Mouse (Mus musculus) hindbrain, embryonic 13.5 days (tissue): Measurements from ENCODE around the gene Mgrn1. TPM values are rescaled to one million over a fixed set of nuclear protein-coding genes. Genes with fewer than 3 reads are reported as not detected.

Experiments
- ATAC-seq: fragments of 200-750 bp; cut with Nextera tagmentation; 2 replicates; pipeline ENCODE4 v1.8.0; 2017; ENCODE audit warnings: moderate TSS enrichment; ENCODE audit not compliant: low FRiP score
- H3K27ac ChIP-seq: fragments of 300-500 bp; sonication (generic); 2 replicates; pipeline ENCODE4 v1.5.1; 2015; ENCODE audit warnings: inconsistent platforms, mild to moderate bottlenecking, moderate library complexity
- H3K27me3 ChIP-seq: fragments of 300-500 bp; sonication (generic); 2 replicates; pipeline ENCODE4 v1.6.1; 2015; ENCODE audit warnings: mild to moderate bottlenecking, inconsistent platforms
- H3K36me3 ChIP-seq: fragments of 300-500 bp; sonication (generic); 2 replicates; pipeline ENCODE4 v1.6.1; 2015; ENCODE audit warnings: mild to moderate bottlenecking, inconsistent platforms
- H3K4me1 ChIP-seq: fragments of 300-500 bp; sonication (generic); replicated peaks from 2 replicates; pipeline ENCODE4 v1.6.1; 2015; ENCODE audit warnings: inconsistent platforms
- H3K4me2 ChIP-seq: fragments of 300-500 bp; sonication (generic); 2 replicates; pipeline ENCODE4 v1.6.1; 2015; ENCODE audit warnings: inconsistent platforms, mild to moderate bottlenecking, moderate library complexity
- H3K4me3 ChIP-seq: fragments of 300-500 bp; sonication (generic); 2 replicates; pipeline ENCODE4 v1.5.1; 2015; ENCODE audit warnings: mild to moderate bottlenecking, inconsistent platforms
- H3K9ac ChIP-seq: fragments of 300-500 bp; sonication (generic); 2 replicates; pipeline ENCODE4 v1.6.1; 2015; ENCODE audit warnings: mild to moderate bottlenecking, inconsistent platforms
- H3K9me3 ChIP-seq: fragments of 300-500 bp; sonication (generic); 2 replicates; pipeline ENCODE4 v1.6.1; 2016; ENCODE audit warnings: inconsistent platforms
- WGBS: fragments of 180-500 bp; shearing (Covaris S2); methylation state at CpG from one replicate; pipeline ENCODE4 v1.1.7; 2015; 5-methylcytosine and 5-hydroxymethylcytosine counted together
- polyA plus RNA-seq: library from polyadenylated mRNA; unstranded; fragments of >200 nt; fragmentation: Nextera tagmentation; extraction: Ambion mirVana; gene quantifications from 2 replicates; pipeline ENCODE4 v1.2.1, GENCODE M21; 2015

The Mgrn1 gene
- polyA plus RNA-seq, 1 experiment from 2014 or later, result 107 TPM

GRCm38 (mm10) chr16:4938461-4938860 lies 52.4 kb downstream of the Mgrn1 start, which contains the start of gene Nudt16l1:
Gene Nudt16l1, plus strand, starts transcription at chr16:4938761.
- Histone ChIP-seq H3K9ac (peak within 1 kb of the TSS; percentile 95), H3K4me2 (peak within 1 kb of the TSS; percentile 98), H3K9me3 (no peaks in the 10 kb centered on the region), H3K4me1 (peaks cover 21% of the 10 kb centered on the region), H3K27me3 (no peaks in the 10 kb centered on the region), H3K36me3 (peaks cover 79% of the 10 kb centered on the region), H3K4me3 (peak within 1 kb of the TSS; percentile 92), H3K27ac (peak within 1 kb of the TSS; percentile 93)
- ATAC-seq, result no peak; the same call in 1 of the 2 replicates
- 4% methylated on average over 2 of the region's 2 CpGs for WGBS

GRCm38 (mm10) chr16:4938989-4939388 lies 52.9 kb downstream of the Mgrn1 start:
- ATAC-seq, result peak; percentile 95
- peak overlapping the region; percentile 98 for H3K4me2 ChIP-seq
- H3K27me3 ChIP-seq, result no peaks in the 10 kb centered on the region
- H3K9me3 ChIP-seq, result no peaks in the 10 kb centered on the region
- peaks cover 79% of the 10 kb centered on the region for H3K36me3 ChIP-seq
- WGBS, result under 1% methylated on average over 28 of the region's 28 CpGs
- peak overlapping the region; percentile 95 for H3K9ac ChIP-seq
- peak overlapping the region; percentile 93 for H3K27ac ChIP-seq
- peak overlapping the region; percentile 92 for H3K4me3 ChIP-seq
- peaks cover 21% of the 10 kb centered on the region for H3K4me1 ChIP-seq

GRCm38 (mm10) chr16:4939412-4939811 lies 53.4 kb downstream of the Mgrn1 start:
- Histone ChIP-seq H3K4me1 (peaks cover 21% of the 10 kb centered on the region), H3K9ac (peak overlapping the region; percentile 95), H3K36me3 (peaks cover 79% of the 10 kb centered on the region), H3K4me3 (peak overlapping the region; percentile 92), H3K4me2 (peak overlapping the region; percentile 98), H3K27me3 (no peaks in the 10 kb centered on the region), H3K9me3 (no peaks in the 10 kb centered on the region), H3K27ac (peak overlapping the region; percentile 93)
- ATAC-seq, result peak; percentile 76
- 3% methylated on average over 16 of the region's 16 CpGs for WGBS

DNA sequence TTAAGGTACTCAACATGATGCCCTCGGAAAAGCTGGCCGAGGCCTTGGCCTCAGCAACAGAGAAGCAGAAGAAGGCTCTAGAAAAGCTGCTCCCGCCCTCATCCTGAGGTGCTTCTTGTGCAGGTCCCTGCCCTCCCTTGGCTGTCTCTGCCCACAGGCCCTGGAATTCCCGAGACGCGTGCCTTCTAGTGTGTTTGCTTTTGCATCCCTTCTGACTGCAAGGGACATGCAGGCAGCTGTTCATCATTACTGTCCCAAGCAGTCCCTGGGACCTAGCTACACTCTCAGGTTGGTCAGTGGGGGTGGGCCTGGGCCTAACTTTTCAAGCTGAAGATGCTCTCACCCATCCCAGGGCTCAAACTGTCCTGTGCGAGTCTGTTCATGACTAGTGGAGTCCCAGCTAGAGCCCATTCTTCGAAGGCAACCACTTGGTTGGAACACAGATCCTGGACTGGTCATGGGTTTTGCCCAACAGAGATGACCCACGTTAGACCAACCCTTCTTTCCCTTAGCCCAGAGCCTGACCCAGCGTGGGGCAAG lies 54.3 kb downstream of the Mgrn1 start:
- Histone ChIP-seq H3K4me3 (peak overlapping the region; percentile 92), H3K36me3 (peaks cover 79% of the 10 kb centered on the region), H3K9ac (peak overlapping the region; percentile 95), H3K27me3 (no peaks in the 10 kb centered on the region), H3K4me2 (peak overlapping the region; percentile 98), H3K9me3 (no peaks in the 10 kb centered on the region), H3K4me1 (peaks cover 21% of the 10 kb centered on the region), H3K27ac (no peak overlapping the region)
- WGBS, result 94% methylated on average over 10 of the region's 10 CpGs
- ATAC-seq, result no peak

DNA sequence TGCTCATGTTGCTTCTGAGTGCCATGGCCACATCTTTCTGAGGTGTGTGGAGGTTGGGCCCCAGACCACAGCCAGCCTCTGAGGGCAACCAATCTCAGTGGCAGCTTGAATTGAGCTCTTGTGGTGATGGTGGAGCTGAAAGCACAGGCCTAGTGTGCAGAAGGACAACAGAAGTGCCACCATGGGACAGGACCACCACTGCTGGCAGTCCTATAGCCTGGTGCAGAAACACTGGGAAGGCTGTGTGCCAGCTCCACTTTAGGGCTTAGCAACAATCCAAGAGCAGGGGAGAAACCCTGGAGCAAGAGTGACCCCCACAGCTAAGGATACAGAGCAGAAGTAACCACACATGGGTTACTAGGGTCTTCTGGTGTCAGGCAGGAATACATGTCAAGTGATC lies 55.0 kb downstream of the Mgrn1 start:
- H3K27ac ChIP-seq, result no peak overlapping the region
- peaks cover 78% of the 10 kb centered on the region for H3K36me3 ChIP-seq
- H3K9me3 ChIP-seq, result no peaks in the 10 kb centered on the region
- H3K4me3 ChIP-seq, result no peak overlapping the region
- H3K9ac ChIP-seq, result no peak overlapping the region
- no peak overlapping the region for H3K4me2 ChIP-seq
- no peak for ATAC-seq
- no peaks in the 10 kb centered on the region for H3K27me3 ChIP-seq
- H3K4me1 ChIP-seq, result peaks cover 21% of the 10 kb centered on the region

DNA sequence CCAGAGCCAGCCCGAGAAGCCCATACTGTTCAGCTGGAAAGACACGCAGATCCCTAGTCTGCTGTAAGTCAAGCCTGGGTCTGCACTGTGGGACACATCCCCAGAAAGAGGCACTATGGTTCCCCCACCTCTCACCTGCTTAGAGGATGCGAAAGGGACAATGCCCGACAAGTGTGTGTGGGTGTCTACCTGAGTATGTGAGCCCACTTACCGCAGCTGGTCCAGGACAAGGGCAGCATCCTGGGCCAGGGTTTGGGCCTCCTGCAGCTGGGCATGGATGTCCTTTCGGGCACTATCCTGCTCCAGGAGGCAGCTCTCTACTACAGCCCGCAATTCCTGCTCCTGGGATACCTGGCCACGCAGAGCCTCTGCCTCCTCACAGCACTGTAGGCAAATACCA lies 56.8 kb downstream of the Mgrn1 start:
- Histone ChIP-seq H3K4me2 (no peak overlapping the region), H3K4me3 (no peak overlapping the region), H3K27ac (no peak overlapping the region), H3K36me3 (peaks cover 78% of the 10 kb centered on the region), H3K9me3 (no peaks in the 10 kb centered on the region), H3K9ac (no peak overlapping the region), H3K4me1 (peaks cover 21% of the 10 kb centered on the region), H3K27me3 (no peaks in the 10 kb centered on the region)
- 94% methylated on average over 8 of the region's 8 CpGs for WGBS
- no peak for ATAC-seq

DNA sequence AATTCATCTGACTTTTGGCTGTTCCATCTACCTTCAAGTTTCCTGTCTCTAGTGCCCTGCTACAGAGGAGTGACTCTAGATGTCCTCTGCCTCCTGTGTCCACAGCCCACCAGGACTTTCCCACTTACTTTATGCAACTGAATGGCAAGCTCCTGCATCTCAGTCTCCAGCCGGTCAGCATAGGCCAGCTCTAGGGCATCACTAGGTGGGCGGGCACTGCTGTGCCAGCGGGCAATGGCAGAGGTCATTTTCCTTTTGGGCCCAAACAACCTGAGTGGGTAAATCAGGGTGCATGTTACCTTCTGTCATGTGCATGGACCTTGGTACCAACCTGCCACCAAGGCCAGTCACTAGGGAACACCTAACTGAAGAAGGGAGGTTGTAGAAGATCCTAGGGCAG lies 57.4 kb downstream of the Mgrn1 start:
- Histone ChIP-seq H3K4me1 (peaks cover 18% of the 10 kb centered on the region), H3K9me3 (no peaks in the 10 kb centered on the region), H3K4me2 (no peak overlapping the region), H3K36me3 (peaks cover 81% of the 10 kb centered on the region), H3K27ac (no peak overlapping the region), H3K27me3 (no peaks in the 10 kb centered on the region), H3K9ac (no peak overlapping the region), H3K4me3 (no peak overlapping the region)
- WGBS, result 93% methylated on average over 3 of the region's 3 CpGs
- no peak for ATAC-seq

DNA sequence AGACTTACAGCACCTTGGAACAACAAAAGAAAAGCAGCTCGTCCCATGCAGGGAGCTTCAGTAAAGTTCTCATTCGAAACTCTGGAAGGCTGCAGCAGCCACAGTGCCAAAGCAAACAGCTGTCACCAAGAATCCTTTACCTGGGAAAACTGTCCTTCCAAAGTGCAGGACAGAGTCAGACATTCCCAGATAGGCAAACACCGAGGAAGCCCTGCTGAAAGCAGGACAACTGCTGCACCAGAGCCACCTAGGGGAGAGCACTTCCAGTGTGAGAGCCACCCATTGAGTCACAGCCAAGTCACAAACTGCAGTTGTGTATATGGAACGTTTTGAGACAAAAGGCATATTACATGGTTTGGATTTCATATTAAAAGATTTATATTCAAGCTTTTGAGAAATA lies 59.4 kb downstream of the Mgrn1 start:
- 86% methylated on average over 4 of the region's 4 CpGs for WGBS
- Histone ChIP-seq H3K27me3 (no peaks in the 10 kb centered on the region), H3K36me3 (peaks cover 90% of the 10 kb centered on the region), H3K9me3 (no peaks in the 10 kb centered on the region), H3K9ac (no peak overlapping the region), H3K4me1 (peaks cover 3% of the 10 kb centered on the region), H3K4me3 (no peak overlapping the region), H3K27ac (no peak overlapping the region), H3K4me2 (no peak overlapping the region)
- ATAC-seq, result no peak

DNA sequence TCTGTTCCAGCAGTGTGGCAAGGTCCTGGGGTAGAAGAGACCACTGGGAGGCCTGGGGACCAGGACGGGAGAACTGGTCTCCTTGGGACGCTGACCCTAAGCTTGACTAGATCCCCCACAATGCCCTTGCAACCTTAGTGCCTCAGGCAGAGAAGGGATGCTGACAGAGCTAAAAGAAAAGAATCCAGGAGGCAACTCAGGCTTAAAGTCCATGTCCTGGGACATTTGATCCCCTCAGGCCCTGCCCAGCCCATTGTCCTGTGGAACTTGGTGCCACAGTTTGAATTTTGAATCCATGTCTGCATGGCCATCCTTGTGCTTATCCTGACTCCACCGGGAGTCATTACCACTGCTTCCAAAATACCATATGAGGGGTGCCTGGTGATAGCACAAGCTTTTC lies 60.1 kb downstream of the Mgrn1 start:
- Histone ChIP-seq H3K4me1 (no peaks in the 10 kb centered on the region; the same call in 1 of the 2 replicates), H3K27me3 (no peaks in the 10 kb centered on the region), H3K4me3 (no peak overlapping the region), H3K4me2 (no peak overlapping the region), H3K9ac (no peak overlapping the region), H3K36me3 (peaks cover 90% of the 10 kb centered on the region), H3K9me3 (no peaks in the 10 kb centered on the region), H3K27ac (no peak overlapping the region)
- no peak for ATAC-seq
- 93% methylated on average over 3 of the region's 3 CpGs for WGBS

GRCm38 (mm10) chr16:4947378-4947777 lies 61.3 kb downstream of the Mgrn1 start:
- Histone ChIP-seq H3K27ac (no peak overlapping the region), H3K9ac (no peak overlapping the region), H3K4me3 (no peak overlapping the region), H3K9me3 (no peaks in the 10 kb centered on the region), H3K27me3 (no peaks in the 10 kb centered on the region), H3K4me1 (no peaks in the 10 kb centered on the region), H3K36me3 (peaks cover 90% of the 10 kb centered on the region), H3K4me2 (no peak overlapping the region)
- WGBS, result 72% methylated on average over 4 of the region's 4 CpGs
- no peak for ATAC-seq

DNA sequence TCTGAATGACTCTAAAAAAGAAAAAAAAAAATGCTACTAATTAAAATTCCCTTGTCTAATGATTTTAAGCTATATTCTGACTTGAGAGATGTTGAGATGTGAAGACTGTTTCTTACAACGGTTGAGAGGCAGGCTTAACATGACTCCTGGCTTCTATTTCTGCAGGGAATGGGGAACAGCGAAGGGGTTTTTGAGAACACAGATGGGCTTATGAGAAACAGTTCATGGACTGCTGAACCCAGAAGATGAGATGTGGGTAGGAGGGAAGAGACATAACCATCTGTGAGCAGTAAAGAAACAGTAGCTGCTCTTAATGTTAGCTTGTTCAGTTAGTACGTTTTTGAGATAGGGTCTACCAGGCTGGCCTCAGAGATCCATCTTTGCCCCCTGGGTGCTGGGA lies 70.6 kb downstream of the Mgrn1 start:
- WGBS, result 84% methylated on average over 3 of the region's 3 CpGs
- Histone ChIP-seq H3K4me3 (no peak overlapping the region), H3K9ac (no peak overlapping the region), H3K36me3 (peaks cover 78% of the 10 kb centered on the region), H3K9me3 (no peaks in the 10 kb centered on the region), H3K27me3 (no peaks in the 10 kb centered on the region), H3K27ac (no peak overlapping the region), H3K4me1 (peaks cover 3% of the 10 kb centered on the region; the same call in 1 of the 2 replicates), H3K4me2 (no peak overlapping the region)
- ATAC-seq, result no peak

DNA sequence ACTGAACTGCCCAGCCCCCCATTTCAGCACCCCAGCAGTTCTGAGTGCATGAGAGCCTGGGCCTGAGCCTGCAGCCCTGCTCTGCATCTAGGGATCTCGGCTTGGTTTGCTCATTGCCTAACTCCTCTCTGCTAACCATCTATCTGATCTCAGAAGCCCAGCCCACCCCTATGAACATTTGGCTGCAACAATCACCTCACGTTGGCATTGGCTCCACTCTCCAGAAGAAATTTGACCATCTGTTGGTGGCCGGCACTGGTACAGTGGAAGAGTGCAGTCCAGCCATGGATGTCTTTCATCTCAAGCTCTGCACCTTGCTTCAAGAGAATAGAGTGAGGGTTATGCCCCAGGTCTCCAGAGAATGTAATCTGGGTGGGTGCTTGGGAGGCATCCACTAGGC lies 71.4 kb downstream of the Mgrn1 start:
- H3K9ac ChIP-seq, result no peak overlapping the region
- H3K36me3 ChIP-seq, result peaks cover 70% of the 10 kb centered on the region
- H3K9me3 ChIP-seq, result no peaks in the 10 kb centered on the region
- no peak overlapping the region for H3K27ac ChIP-seq
- no peak for ATAC-seq
- H3K4me1 ChIP-seq, result peaks cover 12% of the 10 kb centered on the region
- H3K4me2 ChIP-seq, result no peak overlapping the region
- H3K4me3 ChIP-seq, result no peak overlapping the region
- WGBS, result 95% methylated on average over 3 of the region's 3 CpGs
- H3K27me3 ChIP-seq, result no peaks in the 10 kb centered on the region

DNA sequence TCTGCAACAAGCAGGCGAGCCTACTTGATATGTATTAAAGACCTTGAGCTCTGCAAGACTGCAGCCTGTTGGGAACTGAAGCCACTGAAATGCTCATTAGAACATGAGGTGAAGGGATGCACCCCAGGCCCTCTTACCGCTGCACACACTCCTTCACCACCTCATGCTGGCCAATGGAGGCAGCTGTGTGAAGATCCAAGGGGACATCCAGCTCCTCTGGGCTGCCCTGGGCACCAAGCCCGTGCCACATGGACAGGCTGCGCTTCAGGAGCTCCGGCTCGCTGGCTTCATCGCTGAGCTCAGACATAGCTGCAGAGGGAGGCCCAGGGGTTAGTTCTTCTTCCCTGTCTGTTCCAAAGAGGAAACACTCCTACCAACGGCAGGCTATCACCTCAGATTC lies 74.2 kb downstream of the Mgrn1 start:
- no peak overlapping the region for H3K4me2 ChIP-seq
- H3K4me1 ChIP-seq, result peaks cover 26% of the 10 kb centered on the region
- WGBS, result 91% methylated on average over 8 of the region's 8 CpGs
- no peak overlapping the region for H3K4me3 ChIP-seq
- no peak overlapping the region for H3K27ac ChIP-seq
- no peak for ATAC-seq
- H3K9ac ChIP-seq, result no peak overlapping the region
- no peaks in the 10 kb centered on the region for H3K27me3 ChIP-seq
- H3K36me3 ChIP-seq, result peaks cover 42% of the 10 kb centered on the region
- H3K9me3 ChIP-seq, result no peaks in the 10 kb centered on the region
